Mouse (Mus musculus): Measurements from ENCODE around the gene Insrr.
"Not testable (repeated sequence)": the region's sequence is repeated elsewhere in the genome, so short reads cannot be mapped to it uniquely, and the experiment has no call there.

DNA sequence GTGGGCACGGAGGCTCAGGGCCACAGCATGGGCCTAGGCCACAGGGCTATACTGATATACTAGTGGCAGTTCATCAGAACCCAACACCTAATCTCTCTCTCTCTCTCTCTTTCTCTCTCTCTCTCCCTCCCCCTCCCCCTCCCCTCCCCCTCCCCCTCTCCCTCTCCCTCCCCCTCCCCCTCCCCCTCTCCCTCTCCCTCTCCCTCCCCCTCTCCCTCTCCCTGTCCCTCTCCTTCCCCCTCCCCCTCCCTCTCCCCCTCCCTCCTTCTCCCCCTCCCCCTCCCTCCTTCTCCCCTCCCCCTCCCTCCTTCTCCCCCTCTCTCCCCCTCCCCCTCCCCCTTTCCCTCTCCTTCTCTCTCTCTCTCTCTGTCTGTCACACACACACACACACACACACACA lies 27.5 kb downstream of the Insrr start, which contains the start of gene Pear1:
- not testable (repeated sequence) for TF ChIP-seq CTCF (IDR thresholded peaks at IDR 0.05; ENCODE audit: low read depth, low read length); EP300 (IDR thresholded peaks at IDR 0.05; ENCODE audit: insufficient read depth, low read depth, low read length)
